Mouse (Mus musculus) CH12F3 (cell line): ENCODE measurements around the gene Folr1.

ENCODE experiments used
- in situ Hi-C: fragments of 300-500 bp; cut with MboI; formaldehyde crosslinking; loops from 2 replicates; pipeline ENCODE4 v1.14.3; 2020; ENCODE audit warnings: low sequenced_read_pairs

The Folr1 gene

GRCm38 (mm10) chr7:101869163-101869500 lies 1.5 kb downstream of the Folr1 start:
- in situ Hi-C loops, result no loop called here

- in situ Hi-C loops, result no loop called here
These were observed 2.1 kb downstream of the Folr1 start for GRCm38 (mm10) chr7:101868241-101869162.

GRCm38 (mm10) chr7:101867482-101867881 lies 3.1 kb downstream of the Folr1 start:
- in situ Hi-C loops, result no loop called here

GRCm38 (mm10) chr7:101866491-101867265 lies 3.9 kb downstream of the Folr1 start:
- in situ Hi-C loops, result no loop called here

GRCm38 (mm10) chr7:101863415-101863814 lies 7.2 kb downstream of the Folr1 start, which contains the start of gene Anapc15:
Gene Anapc15, plus strand, starts transcription at chr7:101863715.
- in situ Hi-C loops, result no loop called here

- in situ Hi-C loops, result no loop called here
These were observed 8.3 kb downstream of the Folr1 start for GRCm38 (mm10) chr7:101862291-101862690.

- in situ Hi-C loops, result no loop called here
These were observed 9.6 kb downstream of the Folr1 start for GRCm38 (mm10) chr7:101860978-101861377.

GRCm38 (mm10) chr7:101858362-101858761 lies 12.2 kb downstream of the Folr1 start:
- in situ Hi-C loops, result no loop called here

- in situ Hi-C loops, result no loop called here
These were observed 13.5 kb downstream of the Folr1 start, which contains the start of gene Folr2 for GRCm38 (mm10) chr7:101857094-101857493. Gene Folr2, minus strand, starts transcription at chr7:101857194.

GRCm38 (mm10) chr7:101853816-101854215 lies 16.8 kb downstream of the Folr1 start:
- in situ Hi-C loops, result no loop called here

- in situ Hi-C loops, result no loop called here
These were observed 17.7 kb downstream of the Folr1 start for GRCm38 (mm10) chr7:101852846-101853245.

GRCm38 (mm10) chr7:101851689-101852088 lies 18.9 kb downstream of the Folr1 start:
- in situ Hi-C loops, result no loop called here

- in situ Hi-C loops, result no loop called here
These were observed 22.7 kb downstream of the Folr1 start for GRCm38 (mm10) chr7:101847934-101848333.

- in situ Hi-C loops, result no loop called here
These were observed 26.4 kb downstream of the Folr1 start for GRCm38 (mm10) chr7:101844186-101844585.

GRCm38 (mm10) chr7:101837606-101838471 lies 32.7 kb downstream of the Folr1 start, which contains the start of gene Inppl1:
Gene Inppl1, minus strand, starts transcription at chr7:101838229.
- in situ Hi-C loops, result no loop called here

- in situ Hi-C loops, result no loop called here
These were observed 33.4 kb downstream of the Folr1 start for GRCm38 (mm10) chr7:101837154-101837605.

GRCm38 (mm10) chr7:101836271-101837153 lies 34.1 kb downstream of the Folr1 start:
- in situ Hi-C loops, result no loop called here

GRCm38 (mm10) chr7:101835457-101836109 lies 35.0 kb downstream of the Folr1 start:
- in situ Hi-C loops, result no loop called here

- in situ Hi-C loops, result no loop called here
These were observed 35.7 kb downstream of the Folr1 start for GRCm38 (mm10) chr7:101834903-101835302.
